Mouse (Mus musculus) right cerebral cortex, postnatal 36 days (tissue): ENCODE measurements at regions not wholly inside any gene's neighbourhood (a gene's known extent, or its start where the extent isn't known, plus 50 kb on each side); places are given as distances from the start of the nearest gene placed in this dataset.
"Not testable (repeated sequence)": the region's sequence is repeated elsewhere in the genome, so short reads cannot be mapped to it uniquely, and the experiment has no call there.

ENCODE experiments used
- DNase-seq, 2 experiments: peaks; one replicate each; pipeline ENCODE4 v3.0.0; 2022; ENCODE audit warnings: low spot score in 2 of 2, mixed read lengths in 1 of 2

DNA sequence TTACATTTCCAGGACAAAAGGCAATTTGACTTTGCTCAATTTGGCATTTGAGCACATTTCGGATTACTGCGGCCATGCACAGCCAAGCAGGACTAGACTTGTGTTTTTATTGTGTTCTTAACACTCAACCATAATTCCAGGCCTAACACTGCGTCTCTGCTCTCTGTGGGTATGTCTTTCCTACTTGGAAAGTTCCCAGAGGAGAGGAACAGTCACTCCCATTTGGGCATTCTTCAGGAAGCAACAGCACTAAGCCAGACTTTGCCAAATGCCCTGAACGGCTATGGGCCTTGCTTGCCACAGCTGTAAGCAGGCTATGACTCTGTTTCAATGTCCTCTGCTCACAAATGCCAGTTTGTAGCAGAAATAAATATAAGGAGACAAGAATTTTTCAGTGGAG is 56.5 kb upstream of the Pdk3 start:
- no peak for DNase-seq

DNA sequence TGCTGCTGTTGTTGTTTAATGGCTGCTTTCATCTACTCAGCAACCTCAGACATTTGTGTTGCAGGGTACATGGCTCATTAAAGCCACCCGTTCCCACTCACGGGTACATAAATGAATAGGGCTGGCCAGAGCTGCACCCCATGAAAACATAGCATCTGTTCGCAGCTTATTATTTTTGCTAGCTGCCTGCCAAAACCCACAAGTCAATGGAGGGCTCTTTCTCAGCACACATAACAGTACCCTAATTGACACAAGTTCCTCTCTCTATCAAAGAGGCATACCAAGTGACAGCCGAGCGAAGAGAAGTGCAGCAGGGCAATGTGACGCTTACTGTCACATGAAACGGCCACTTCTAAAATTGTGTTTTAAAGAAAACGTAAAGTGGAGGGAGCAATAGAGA is 57.0 kb upstream of the Pdk3 start:
- DNase-seq: no peak

DNA sequence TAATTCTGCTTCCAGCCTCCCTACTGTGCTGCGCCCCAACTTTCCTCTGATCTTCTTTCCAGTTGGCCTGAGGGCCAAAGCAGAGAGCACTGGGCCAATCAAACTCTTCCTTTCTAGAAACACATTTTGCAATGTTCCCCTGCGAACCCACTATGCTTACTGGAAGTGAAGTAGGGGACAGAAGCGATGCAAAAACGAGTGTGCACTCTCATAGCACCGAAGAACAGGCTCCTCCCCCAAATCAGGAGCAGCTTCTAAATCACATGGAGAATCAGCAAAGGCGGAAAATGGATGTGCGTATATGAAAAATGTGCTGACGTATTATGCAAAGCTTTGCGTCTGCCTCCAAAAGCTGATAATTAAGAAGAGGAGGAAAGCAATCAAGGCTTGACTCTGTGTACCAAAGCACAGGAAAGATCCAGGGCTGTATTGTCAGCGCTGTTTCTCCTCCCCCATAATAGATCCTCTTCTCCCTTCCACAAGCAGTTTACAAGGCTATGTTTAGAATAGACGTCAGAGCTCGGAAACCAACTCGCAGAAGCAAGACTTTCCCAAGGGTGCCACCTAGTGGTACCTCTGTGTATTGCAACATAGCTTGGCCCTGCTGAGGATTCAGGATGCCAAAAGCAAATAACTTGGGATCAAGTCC is 57.5 kb upstream of the Pdk3 start:
- peak; percentile 65 to 73 for DNase-seq

DNA sequence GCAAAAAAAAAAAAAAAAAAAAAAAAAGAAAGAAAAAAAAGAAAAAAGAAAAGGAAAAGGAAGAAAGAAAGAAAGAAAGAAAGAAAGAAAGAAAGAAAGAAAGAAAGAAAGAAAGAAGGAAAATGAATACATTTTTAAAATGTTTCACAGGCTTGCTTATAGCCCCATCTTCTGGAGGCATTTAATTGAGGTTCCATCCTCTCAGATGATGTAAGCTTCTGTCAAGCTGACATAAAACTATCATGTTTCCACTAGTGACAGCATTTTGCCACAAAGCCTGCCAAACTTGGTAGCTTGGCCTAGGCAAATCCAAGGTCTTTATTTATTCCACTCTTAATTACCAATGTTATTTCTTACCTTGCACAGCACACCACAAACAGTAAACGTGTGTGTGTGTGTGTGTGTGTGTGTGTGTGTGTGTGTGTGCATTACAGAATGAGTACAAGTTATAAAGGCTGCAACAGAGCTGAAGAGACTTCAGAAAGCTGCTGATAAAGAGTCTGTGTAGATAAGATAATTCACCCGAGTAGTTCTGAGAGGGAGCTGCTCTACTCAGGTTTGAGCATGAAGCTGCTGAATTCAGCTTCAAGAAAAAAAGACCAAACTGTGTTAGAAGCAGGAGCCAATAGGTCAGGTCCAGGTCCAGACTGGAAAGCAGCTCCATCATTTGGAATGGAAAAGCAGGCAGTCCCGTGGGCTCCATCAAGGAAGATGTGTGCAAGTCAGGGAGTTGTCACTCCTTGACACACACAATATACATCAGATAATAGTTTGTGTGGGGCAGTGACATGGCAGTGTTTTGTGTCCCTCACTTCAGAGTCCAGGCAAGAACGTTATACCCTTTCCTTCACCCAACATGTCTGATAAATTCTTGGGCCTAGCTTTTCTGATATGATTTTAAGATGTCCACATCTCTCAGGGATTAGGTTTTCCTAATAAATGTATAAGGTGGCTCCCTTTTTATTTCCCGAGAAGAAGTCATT is 65.1 kb upstream of the Pdk3 start:
- DNase-seq: no peak

DNA sequence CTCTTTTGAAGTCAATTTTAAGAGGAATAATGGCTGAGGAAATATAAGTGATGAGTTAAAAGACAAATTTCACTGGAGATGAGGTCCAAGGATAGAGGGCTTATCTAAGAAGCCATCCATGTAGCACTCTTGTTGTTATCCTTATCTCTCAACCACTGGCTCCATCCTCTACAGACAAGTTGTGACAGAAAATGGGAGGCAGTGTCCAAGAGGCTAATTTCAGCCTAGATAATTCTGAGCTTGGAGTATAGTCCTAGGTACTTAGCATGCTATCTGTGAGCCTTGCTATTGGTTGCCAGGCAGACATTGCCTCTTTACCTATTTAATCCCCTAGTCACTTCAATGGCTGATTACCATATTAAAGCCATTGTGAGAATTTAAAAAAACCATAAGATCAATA is 65.2 kb upstream of the AU015836 start:
- no peak for DNase-seq

DNA sequence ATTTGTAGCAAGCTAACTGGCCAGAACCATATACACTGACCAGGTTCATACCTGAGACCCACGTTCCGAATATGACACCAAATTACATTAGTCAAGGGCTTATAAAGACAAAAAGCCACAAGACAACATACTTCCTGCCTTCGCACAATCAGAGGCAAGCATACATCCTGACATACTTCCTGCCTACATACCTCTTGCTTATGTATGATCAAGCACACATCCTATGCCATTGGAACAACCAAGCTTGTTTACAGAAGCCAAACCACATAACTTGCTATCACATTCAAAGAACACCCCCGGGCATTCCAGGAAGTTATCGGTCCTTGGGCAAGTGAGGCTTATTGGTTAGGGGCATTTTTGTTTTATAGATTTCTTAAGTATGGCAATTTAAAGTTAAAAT is 62.9 kb upstream of the AU015836 start:
- DNase-seq: no peak

DNA sequence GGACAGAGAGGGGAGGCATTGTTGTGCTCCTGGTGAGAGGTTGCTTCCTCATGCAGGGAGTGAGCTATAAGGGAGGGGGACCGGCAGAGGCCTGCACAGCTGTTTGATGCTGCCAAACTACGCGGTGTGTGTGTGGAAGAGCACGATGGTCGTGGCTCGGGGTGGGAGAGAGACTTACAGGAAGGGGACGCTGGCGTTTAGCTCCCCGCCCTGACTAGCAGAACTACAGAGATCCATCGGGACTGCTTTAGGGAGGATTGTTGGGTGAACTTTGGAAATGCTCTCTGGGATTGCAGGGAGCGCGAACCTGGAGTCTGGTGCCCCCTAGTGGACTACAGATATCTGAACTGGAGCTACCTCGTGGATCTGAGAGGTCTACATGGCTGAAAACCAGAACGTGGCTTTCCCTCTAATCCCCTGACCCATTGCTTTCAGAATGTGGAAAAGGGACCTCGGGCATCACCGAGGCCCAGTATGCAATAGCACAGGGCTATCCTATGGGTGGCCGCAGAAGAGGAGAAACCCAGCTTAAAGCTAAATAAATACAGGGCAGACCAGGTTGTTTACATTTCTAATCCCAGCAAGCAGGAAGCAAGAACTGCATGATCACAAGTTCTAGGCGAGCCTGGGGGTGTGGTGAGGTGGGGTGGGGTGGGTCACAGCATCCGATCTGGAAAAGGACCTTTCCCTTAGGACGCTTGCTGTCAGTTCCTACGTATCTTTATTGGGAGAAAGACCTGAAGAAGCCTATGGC is 57.2 kb upstream of the AU015836 start:
- peak in 1 of 2 experiments; percentile 36 for DNase-seq

DNA sequence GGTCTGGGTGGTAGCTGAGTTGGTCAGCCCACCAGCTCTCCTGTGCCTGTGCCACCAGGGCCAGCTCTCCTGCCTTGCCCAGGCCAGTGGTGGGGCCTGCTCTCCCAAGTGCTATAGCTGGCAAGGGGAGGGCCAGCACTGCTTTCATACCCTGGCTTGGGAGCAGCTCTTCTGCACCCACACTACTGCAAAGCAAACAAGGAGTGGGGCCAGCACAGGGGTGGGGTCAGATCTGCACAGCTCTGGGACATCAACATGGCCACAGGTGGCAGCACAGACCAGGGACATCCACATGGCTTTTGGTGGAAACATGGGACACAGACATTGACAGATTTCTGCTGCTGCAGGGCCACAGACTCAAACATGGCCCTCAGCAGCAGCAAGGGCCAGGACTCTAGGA is 52.9 kb upstream of the AU015836 start:
- no peak for DNase-seq

DNA sequence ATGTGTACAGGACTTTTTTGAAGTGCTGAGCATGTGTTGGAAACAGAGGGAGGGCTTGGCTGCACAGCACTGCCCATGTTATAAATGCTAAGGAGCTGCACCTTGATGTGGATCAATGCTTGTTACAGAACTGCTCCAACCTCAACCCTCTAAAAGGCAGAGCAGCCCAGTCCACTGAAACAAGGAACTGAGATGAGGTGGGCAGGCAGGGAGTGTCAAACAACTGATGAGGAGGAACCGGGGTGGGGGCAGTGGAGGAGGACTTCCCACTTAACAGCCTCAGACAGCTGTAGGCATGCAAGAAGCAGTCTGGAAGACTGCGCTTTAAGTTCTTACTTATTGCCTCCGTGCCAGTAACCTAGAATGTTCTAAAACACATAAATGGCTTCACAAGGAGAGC is 51.1 kb upstream of the AU015836 start:
- DNase-seq: not testable (repeated sequence)
